Mouse (Mus musculus) ES-Bruce4 (cell line): Measurements from ENCODE around the gene Spert.

ENCODE experiments used
- CTCF ChIP-seq: IDR thresholded peaks from one replicate; pipeline ENCODE4 v1.8.1; 2011; ENCODE audit warnings: low read depth, low read length
- POLR2A ChIP-seq: IDR thresholded peaks from one replicate; pipeline ENCODE4 v1.8.1; 2011; ENCODE audit warnings: low read length; ENCODE audit not compliant: insufficient read depth

DNA sequence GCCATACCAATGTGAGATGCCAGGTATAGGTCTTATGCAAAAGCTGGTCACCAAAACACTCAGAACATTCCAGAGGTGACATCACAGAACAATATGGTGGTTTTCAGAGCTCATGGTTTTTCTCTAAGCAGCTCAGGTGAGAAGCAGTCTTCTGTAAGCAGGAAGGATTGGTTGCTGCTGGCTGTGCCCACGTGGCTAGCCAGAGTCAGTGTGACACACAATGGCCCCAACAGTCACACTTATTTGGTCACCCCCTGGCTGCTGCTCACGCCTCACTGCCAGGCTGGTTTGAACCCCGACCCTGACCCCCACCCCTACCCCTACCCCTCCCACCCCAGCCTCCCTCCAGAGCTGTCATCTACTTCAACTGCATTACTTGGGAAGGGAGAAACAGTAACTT is at the start of gene Spert:
- no peak for TF ChIP-seq CTCF
- TF ChIP-seq POLR2A: no peak
